Mouse (Mus musculus): ENCODE results near the gene Qser1. TPM values are rescaled to one million over a fixed set of nuclear protein-coding genes. Genes with fewer than 3 reads are reported as not detected.

Qser1 gene
- polyA plus RNA-seq, 1 experiment from 2014 or later, result 5.8 TPM

DNA sequence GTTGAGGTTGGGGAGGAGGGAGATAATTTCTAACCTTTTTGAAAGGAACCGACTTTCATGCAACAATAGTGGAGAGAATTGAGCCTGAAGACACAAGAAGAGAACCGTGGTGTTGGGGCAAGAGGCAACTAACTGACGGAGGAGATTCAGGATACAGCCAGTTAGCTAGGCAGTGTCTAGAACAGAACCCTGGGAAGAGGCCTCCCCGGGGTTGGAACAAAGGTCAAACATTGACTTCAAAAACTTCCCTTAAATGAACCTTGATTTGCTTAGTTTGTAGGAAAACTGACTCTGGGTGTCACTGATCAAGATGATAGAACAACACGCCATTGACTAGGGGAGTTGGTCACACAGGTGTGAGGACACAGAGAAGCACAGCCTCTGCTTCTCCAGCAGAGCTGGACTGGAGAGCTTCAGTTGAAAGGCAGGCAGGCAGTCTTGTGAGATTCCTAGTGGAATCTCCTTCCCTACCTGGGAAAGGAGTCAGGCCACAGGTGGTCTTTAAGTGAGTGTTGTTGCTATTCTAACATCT lies 67.8 kb downstream of the Qser1 start:
- WGBS, result 75% methylated on average over 5 of the region's 5 CpGs
- Histone ChIP-seq H3K9ac (no peak overlapping the region), H3K27me3 (no peaks in the 10 kb centered on the region), H3K4me2 (no peak overlapping the region), H3K27ac (no peak overlapping the region), H3K9me3 (replicated peaks) (no peaks in the 10 kb centered on the region), H3K36me3 (no peaks in the 10 kb centered on the region), H3K4me3 (no peak overlapping the region), H3K4me1 (replicated peaks) (no peaks in the 10 kb centered on the region)
- no peak for ATAC-seq (replicated peaks; ENCODE audit: insufficient number of reproducible peaks, insufficient read depth, low FRiP score, low read depth)

DNA sequence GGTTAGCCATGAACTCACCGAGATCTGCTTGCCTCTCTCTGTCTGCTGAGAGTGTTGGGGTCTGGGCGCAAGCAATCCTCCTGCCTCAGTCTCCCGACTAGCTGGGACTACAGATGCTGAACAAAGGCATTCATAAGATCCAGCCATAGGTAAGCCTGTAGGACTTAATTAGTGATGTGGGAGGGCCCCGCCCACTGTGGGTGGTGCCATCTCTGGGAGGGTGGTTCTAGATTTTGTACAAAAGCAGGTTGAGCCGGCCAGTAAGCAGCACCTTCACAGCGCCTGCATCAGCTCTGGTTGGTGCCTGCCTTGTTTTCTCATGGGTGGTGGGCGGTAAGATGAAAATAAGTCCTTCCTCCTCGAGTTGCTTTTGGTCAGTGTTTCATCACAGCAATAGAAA lies 70.3 kb downstream of the Qser1 start:
- Histone ChIP-seq H3K4me3 (no peak overlapping the region), H3K36me3 (no peaks in the 10 kb centered on the region), H3K27ac (no peak overlapping the region), H3K4me2 (no peak overlapping the region), H3K9ac (no peak overlapping the region), H3K4me1 (replicated peaks) (peaks cover 15% of the 10 kb centered on the region; the same call in 1 of the 2 replicates), H3K9me3 (replicated peaks) (no peaks in the 10 kb centered on the region), H3K27me3 (0 out of 2 replicates have a peak, but pooled peaks cover 1% of the 10 kb centered on the region)
- no peak for ATAC-seq (replicated peaks; ENCODE audit: insufficient number of reproducible peaks, insufficient read depth, low FRiP score, low read depth)
- WGBS, result 54% methylated on average over 8 of the region's 8 CpGs

DNA sequence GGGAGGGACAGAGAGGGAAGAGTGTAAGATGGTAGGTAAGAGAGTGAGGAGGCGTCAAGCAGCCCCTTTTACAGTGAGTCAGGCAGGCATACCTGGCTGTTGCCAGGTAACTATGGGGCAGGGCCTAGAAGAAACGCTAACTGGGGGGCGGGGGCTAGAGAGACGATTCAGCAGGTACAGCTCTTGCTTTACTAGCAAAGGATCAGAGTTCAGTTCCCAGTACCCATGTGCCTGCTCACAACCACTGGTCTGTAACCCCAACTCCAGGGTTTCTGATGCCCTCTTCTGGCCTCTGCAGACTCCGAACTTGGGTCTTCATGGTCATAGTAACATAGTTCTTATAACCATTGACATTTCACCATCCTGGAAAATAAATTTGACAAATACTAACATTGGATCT lies 72.6 kb downstream of the Qser1 start:
- Histone ChIP-seq H3K4me2 (no peak overlapping the region), H3K27me3 (0 out of 2 replicates have a peak, but pooled peaks cover 3% of the 10 kb centered on the region), H3K27ac (no peak overlapping the region), H3K36me3 (no peaks in the 10 kb centered on the region), H3K9me3 (replicated peaks) (no peaks in the 10 kb centered on the region), H3K4me1 (replicated peaks) (peaks cover 17% of the 10 kb centered on the region; the same call in 1 of the 2 replicates), H3K4me3 (no peak overlapping the region), H3K9ac (no peak overlapping the region)
- 53% methylated on average over 5 of the region's 5 CpGs for WGBS
- no peak for ATAC-seq (replicated peaks; ENCODE audit: insufficient number of reproducible peaks, insufficient read depth, low FRiP score, low read depth)

DNA sequence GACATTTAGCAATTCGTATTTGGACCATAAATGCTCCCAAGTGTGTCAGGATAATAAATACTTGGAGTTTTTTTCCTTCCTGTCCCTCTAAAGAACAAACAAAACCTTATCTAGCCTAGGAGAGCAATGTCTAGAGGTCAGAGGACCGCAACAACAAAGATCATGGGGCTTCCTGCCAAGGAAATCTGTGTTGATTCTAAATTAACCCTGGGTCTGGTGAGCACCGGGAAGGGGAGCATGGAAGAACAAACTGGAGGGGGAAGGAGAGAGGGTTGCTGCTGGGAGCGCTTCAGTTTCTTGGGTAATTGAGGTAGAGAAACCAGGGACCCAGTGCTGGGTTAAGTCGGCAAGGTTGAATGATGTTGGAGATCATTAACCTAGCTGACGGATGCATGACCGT lies 73.4 kb downstream of the Qser1 start:
- 11% methylated on average over 7 of the region's 7 CpGs for WGBS
- peak overlapping the region; percentile 82 for H3K4me3 ChIP-seq

DNA sequence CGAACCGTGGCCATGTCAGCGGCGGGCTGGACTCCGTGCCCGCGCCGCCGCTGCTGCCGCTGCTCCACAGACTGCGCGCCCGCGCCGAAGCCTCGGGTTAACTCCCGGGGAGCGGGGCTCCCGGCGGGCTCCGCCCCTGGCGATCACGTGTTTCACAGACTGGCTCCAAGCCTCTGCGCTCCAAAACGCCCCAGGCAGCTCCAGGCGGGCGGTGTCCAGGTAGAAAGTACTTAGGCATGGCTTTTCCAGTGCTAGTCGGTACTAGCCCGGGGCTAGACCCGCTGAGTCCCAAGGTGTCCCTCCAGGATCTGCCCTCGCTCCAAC lies 73.9 kb downstream of the Qser1 start, which contains the start of gene Depdc7:
Gene Depdc7, minus strand, starts transcription at position 138 of the 324 bp plus-strand sequence.
- no peaks in the 10 kb centered on the region for H3K9me3 ChIP-seq (replicated peaks)
- WGBS, result under 1% methylated on average over 31 of the region's 31 CpGs
- H3K4me3 ChIP-seq, result peak within 1 kb of the TSS; percentile 82
- ATAC-seq (replicated peaks; ENCODE audit: insufficient number of reproducible peaks, insufficient read depth, low FRiP score, low read depth), result peak; percentile 93
- 0 out of 2 replicates have a peak, but pooled peaks cover 3% of the 10 kb centered on the region for H3K27me3 ChIP-seq
- H3K27ac ChIP-seq, result no peak within 1 kb of the TSS
- H3K9ac ChIP-seq, result peak within 1 kb of the TSS; percentile 80
- peaks cover 17% of the 10 kb centered on the region; the same call in 1 of the 2 replicates for H3K4me1 ChIP-seq (replicated peaks)
- H3K36me3 ChIP-seq, result no peaks in the 10 kb centered on the region
- H3K4me2 ChIP-seq, result peak within 1 kb of the TSS; percentile 97

More for the DNA sequence above, 73.4 kb downstream of the Qser1 start:
- H3K4me2 ChIP-seq, result peak overlapping the region; percentile 97
- peaks cover 17% of the 10 kb centered on the region; the same call in 1 of the 2 replicates for H3K4me1 ChIP-seq (replicated peaks)
- ATAC-seq (replicated peaks; ENCODE audit: insufficient number of reproducible peaks, insufficient read depth, low FRiP score, low read depth), result no peak
- no peaks in the 10 kb centered on the region for H3K9me3 ChIP-seq (replicated peaks)
- H3K27ac ChIP-seq, result no peak overlapping the region
- 0 out of 2 replicates have a peak, but pooled peaks cover 3% of the 10 kb centered on the region for H3K27me3 ChIP-seq
- peak overlapping the region; percentile 80; the same call in 1 of the 2 replicates for H3K9ac ChIP-seq
- H3K36me3 ChIP-seq, result no peaks in the 10 kb centered on the region

DNA sequence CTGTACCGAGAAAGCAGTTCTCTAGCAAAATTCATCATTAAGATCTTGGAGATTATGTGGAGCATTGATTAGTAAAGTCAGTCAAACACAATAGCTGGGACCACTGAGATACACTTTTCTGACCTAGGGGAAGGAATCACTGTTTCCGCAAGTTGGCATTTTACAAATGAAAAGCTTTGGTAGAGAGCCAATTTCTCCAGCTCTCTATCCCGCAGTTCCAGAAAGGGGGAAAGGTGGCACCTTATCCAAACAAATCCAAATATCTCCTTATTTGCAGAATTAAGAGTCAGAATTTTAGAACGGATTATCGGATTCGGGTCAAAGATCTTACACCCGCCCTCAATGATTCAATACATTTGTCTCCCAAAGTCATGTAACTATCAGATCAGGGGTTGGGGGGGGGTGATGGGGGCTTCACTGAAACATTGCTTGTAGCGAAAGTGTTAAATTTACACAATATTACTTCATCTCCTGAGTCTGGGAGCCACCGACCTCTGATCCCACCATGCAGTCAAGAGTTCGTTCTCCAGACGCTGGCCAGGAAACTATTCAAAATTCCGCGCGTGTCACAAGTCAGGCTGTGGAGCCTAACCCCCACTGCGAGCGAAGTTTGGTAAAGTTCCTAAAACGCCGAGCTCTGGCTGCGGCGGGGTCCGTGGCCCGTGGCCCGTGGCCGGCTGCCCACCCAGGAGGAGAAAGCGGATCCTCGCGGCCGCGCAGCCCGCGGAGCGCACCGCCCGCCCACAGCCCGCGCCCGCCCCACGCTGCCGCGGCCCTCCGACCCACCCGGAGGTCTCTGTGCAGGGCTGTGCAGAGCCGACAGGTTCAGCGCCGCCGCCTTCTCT lies 74.4 kb downstream of the Qser1 start:
- Histone ChIP-seq H3K36me3 (no peaks in the 10 kb centered on the region), H3K4me1 (replicated peaks) (peaks cover 17% of the 10 kb centered on the region; the same call in 1 of the 2 replicates), H3K27me3 (0 out of 2 replicates have a peak, but pooled peaks cover 3% of the 10 kb centered on the region), H3K4me2 (peak overlapping the region; percentile 97), H3K4me3 (peak overlapping the region; percentile 82), H3K27ac (no peak overlapping the region), H3K9me3 (replicated peaks) (no peaks in the 10 kb centered on the region), H3K9ac (peak overlapping the region; percentile 80)
- WGBS, result 7% methylated on average over 46 of the region's 46 CpGs
- ATAC-seq (replicated peaks; ENCODE audit: insufficient number of reproducible peaks, insufficient read depth, low FRiP score, low read depth), result peak; percentile 40; the same call in 1 of the 2 replicates

DNA sequence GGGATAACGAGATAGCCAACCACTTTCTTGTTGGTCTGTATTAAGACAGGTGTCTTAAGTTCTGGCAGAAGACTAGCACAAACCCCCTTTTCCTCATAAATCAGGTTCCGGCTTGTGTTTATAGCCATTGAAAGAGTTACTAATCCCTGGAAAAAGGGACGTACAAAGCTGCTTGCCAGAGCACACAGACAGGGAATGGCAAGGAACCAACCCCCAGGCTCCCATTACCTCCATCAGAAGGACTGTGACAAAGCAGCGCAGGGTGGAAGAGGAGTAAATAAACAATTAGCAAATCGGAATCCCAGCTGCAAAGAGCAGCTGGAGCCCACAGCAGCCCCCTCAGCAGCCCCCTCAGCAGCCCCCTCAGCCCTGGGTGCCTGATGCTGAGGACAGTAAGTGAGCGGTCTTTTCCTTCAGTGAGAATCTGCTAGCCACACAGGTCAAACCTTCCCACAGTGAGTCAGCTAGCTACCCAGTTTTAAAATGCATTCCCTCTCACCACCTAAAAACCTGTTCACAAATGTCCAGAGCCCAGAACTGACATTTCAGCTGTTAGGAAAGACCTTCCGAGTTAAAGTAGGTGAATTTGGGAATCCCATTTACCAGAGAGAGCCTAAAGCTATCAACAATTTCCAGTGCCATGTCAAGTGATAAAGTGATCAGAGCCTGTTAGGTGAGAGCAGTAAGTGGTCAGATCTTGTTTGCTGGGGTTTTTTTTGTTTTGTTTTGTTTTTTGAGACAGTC lies 75.4 kb downstream of the Qser1 start:
- ATAC-seq (replicated peaks; ENCODE audit: insufficient number of reproducible peaks, insufficient read depth, low FRiP score, low read depth), result no peak
- no peak overlapping the region for H3K9ac ChIP-seq
- H3K36me3 ChIP-seq, result no peaks in the 10 kb centered on the region
- H3K4me3 ChIP-seq, result no peak overlapping the region
- no peak overlapping the region for H3K27ac ChIP-seq
- WGBS, result 60% methylated on average over 7 of the region's 7 CpGs
- 0 out of 2 replicates have a peak, but pooled peaks cover 3% of the 10 kb centered on the region for H3K27me3 ChIP-seq
- no peaks in the 10 kb centered on the region for H3K9me3 ChIP-seq (replicated peaks)
- H3K4me1 ChIP-seq (replicated peaks), result peaks cover 17% of the 10 kb centered on the region; the same call in 1 of the 2 replicates
- H3K4me2 ChIP-seq, result no peak overlapping the region

DNA sequence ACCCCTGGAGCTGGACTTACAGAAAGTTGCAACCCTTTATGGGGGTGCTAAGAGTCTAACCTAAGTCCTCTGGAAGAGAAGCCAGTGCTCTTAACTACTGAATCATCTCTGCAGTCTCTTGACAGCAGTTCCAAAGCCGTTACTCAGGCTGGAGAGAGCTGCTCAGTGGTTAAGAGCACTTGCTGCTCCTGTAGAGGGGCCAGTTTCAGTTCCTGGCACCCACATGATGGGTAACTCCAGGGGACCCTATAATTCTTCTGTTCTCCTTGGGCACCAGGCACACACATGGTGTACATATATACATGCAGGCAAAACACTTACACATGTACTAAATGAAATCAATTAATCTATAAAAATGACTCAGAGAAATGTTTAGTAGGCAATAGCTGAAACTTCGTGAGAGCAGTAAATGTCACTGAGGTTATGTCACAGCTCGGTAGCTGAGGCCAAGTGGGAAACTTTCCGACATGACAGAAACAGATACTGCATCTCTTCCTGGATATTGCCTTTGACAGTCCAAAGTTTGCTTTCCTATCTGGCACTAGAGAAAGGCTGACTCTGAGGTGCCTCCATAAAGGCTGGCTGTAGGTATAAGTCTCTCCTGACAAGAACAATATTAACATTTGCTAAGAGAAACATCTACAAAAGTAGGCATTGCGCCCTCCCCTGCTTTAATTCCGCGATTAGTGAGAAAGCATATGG lies 76.2 kb downstream of the Qser1 start:
- H3K27ac ChIP-seq, result no peak overlapping the region
- H3K36me3 ChIP-seq, result no peaks in the 10 kb centered on the region
- H3K4me3 ChIP-seq, result no peak overlapping the region
- peaks cover 17% of the 10 kb centered on the region; the same call in 1 of the 2 replicates for H3K4me1 ChIP-seq (replicated peaks)
- ATAC-seq (replicated peaks; ENCODE audit: insufficient number of reproducible peaks, insufficient read depth, low FRiP score, low read depth), result no peak
- H3K9ac ChIP-seq, result no peak overlapping the region
- 0 out of 2 replicates have a peak, but pooled peaks cover 3% of the 10 kb centered on the region for H3K27me3 ChIP-seq
- H3K4me2 ChIP-seq, result no peak overlapping the region
- WGBS, result 64% methylated on average over 7 of the region's 7 CpGs
- H3K9me3 ChIP-seq (replicated peaks), result no peaks in the 10 kb centered on the region

DNA sequence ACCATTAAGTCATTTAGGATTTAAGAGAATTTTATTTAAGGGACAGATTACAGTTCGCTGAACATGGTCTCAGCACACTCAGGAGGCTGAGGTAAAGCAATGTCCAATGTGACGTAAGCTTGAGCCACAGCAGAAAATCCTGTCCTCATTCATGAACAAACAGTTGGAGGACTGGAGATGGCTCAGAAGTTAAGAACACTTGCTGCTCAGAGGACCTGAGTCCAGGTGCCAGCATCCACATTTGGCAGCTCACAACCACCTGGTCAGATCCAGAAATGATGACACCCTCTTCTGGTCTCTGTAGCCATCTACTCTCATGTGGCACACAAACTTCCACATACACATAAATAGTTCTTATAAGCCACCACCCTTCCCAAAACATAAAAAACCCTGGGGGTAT lies 76.9 kb downstream of the Qser1 start:
- WGBS, result 89% methylated on average over 2 of the region's 2 CpGs
- Histone ChIP-seq H3K27ac (no peak overlapping the region), H3K9ac (no peak overlapping the region), H3K27me3 (0 out of 2 replicates have a peak, but pooled peaks cover 3% of the 10 kb centered on the region), H3K9me3 (replicated peaks) (no peaks in the 10 kb centered on the region), H3K36me3 (no peaks in the 10 kb centered on the region), H3K4me3 (no peak overlapping the region), H3K4me2 (no peak overlapping the region), H3K4me1 (replicated peaks) (peaks cover 17% of the 10 kb centered on the region; the same call in 1 of the 2 replicates)
- no peak for ATAC-seq (replicated peaks; ENCODE audit: insufficient number of reproducible peaks, insufficient read depth, low FRiP score, low read depth)

DNA sequence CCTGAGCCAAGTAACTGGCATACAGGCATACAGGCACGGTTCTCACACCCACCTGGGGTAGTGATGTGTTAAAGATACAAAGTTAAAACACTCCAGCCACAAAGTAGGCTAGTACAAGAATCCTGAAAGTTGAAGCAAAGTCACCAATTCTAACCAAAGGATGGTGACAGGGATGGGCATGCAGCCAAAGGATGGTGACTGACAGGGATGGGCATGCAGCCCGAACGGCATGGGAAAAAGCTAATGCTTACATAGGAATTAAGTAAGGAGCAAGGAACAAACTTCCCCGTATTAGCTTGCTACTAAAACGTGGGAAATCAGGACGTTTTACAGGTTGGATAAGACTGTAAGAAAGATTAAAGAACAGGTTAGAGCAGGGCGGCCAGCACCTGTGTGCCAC lies 80.3 kb downstream of the Qser1 start:
- Histone ChIP-seq H3K9ac (no peak overlapping the region), H3K4me3 (no peak overlapping the region), H3K36me3 (no peaks in the 10 kb centered on the region), H3K27me3 (0 out of 2 replicates have a peak, but pooled peaks cover 2% of the 10 kb centered on the region), H3K9me3 (replicated peaks) (no peaks in the 10 kb centered on the region), H3K27ac (no peak overlapping the region), H3K4me2 (no peak overlapping the region), H3K4me1 (replicated peaks) (0 out of 2 replicates have a peak, but pooled peaks cover 2% of the 10 kb centered on the region)
- 64% methylated on average over 7 of the region's 7 CpGs for WGBS
- ATAC-seq (replicated peaks; ENCODE audit: insufficient number of reproducible peaks, insufficient read depth, low FRiP score, low read depth), result no peak
